Mouse (Mus musculus) forebrain, postnatal 0 days (tissue): Measurements from ENCODE around the gene Krtap4-2. TPM values are rescaled to one million over a fixed set of nuclear protein-coding genes. Genes with fewer than 3 reads are reported as not detected.
A peak's percentile ranks its signal among the peaks of the same experiment; 100 is the strongest.

Experiments
- ATAC-seq: fragments of 200-750 bp; cut with Nextera tagmentation; 2 replicates; pipeline ENCODE4 v1.8.0; 2017; ENCODE audit warnings: mild to moderate bottlenecking, moderate library complexity
- DNase-seq: peaks from one replicate; pipeline ENCODE4 v3.0.0-alpha.2; 2015
- H3K27ac ChIP-seq: fragments of 300-500 bp; sonication (generic); 2 replicates; pipeline ENCODE4 v1.5.1; 2014; ENCODE audit warnings: low read depth, mild to moderate bottlenecking, antibody characterized with exemption, low read length, moderate library complexity, mixed read lengths
- H3K27me3 ChIP-seq: fragments of 300-500 bp; sonication (generic); 2 replicates; pipeline ENCODE4 v1.6.1; 2014; ENCODE audit warnings: mild to moderate bottlenecking, low read length, mixed read lengths; ENCODE audit not compliant: insufficient read depth
- H3K36me3 ChIP-seq: fragments of 300-500 bp; sonication (generic); 2 replicates; pipeline ENCODE4 v1.6.1; 2014; ENCODE audit warnings: mild to moderate bottlenecking, moderate library complexity; ENCODE audit not compliant: insufficient read depth
- H3K4me1 ChIP-seq: fragments of 300-500 bp; sonication (generic); 2 replicates; pipeline ENCODE4 v1.6.1; 2014; ENCODE audit warnings: antibody characterized with exemption; ENCODE audit not compliant: insufficient read depth
- H3K4me2 ChIP-seq: fragments of 300-500 bp; sonication (generic); 2 replicates; pipeline ENCODE4 v1.6.1; 2014; ENCODE audit warnings: low read depth, mild to moderate bottlenecking, moderate library complexity
- H3K4me3 ChIP-seq: fragments of 300-500 bp; sonication (generic); 2 replicates; pipeline ENCODE4 v1.5.1; 2014; ENCODE audit warnings: low read depth, low read length, mixed read lengths
- H3K9ac ChIP-seq: fragments of 300-500 bp; sonication (generic); 2 replicates; pipeline ENCODE4 v1.6.1; 2014; ENCODE audit warnings: mild to moderate bottlenecking
- H3K9me3 ChIP-seq: fragments of 300-500 bp; sonication (generic); 2 replicates; pipeline ENCODE4 v1.6.1; 2016; ENCODE audit warnings: low read length
- CTCF ChIP-seq: sonication (generic); IDR thresholded peaks from 2 replicates; pipeline ENCODE4 v1.5.1; 2016; ENCODE audit warnings: antibody characterized with exemption, control low read depth, low read depth
- WGBS: fragments of 180-500 bp; shearing (Covaris S2); extraction: QIAGEN DNeasy Blood & Tissue Kit; methylation state at CpG from one replicate; pipeline ENCODE4 v1.1.7; 2014; 5-methylcytosine and 5-hydroxymethylcytosine counted together
- polyA plus RNA-seq: library from polyadenylated mRNA; unstranded; fragments of >200 nt; fragmentation: Nextera tagmentation; extraction: Ambion mirVana; gene quantifications from 2 replicates; pipeline ENCODE4 v1.2.1, GENCODE M21; 2015
- total RNA-seq: library from RNA; depleted of rRNA; stranded (reverse); fragments of >200 nt; gene quantifications from 2 replicates; pipeline ENCODE4 v1.2.3, GENCODE M21; 2014; rRNA removed

Gene Krtap4-2
- total and polyA plus RNA-seq, 2 experiments from 2014 or later: not detected

- Histone ChIP-seq H3K9me3 (no peaks in the 10 kb centered on the region), H3K4me3 (no peak within 1 kb of the TSS)
- 81% methylated on average over 6 of the region's 6 CpGs for WGBS
Measured at GRCm38 (mm10) chr11:99590981-99591380, 43.9 kb downstream of the Krtap4-2 start, which contains the start of gene Krtap1-3. Krtap1-3 (minus strand) TSS chr11:99591339.

GRCm38 (mm10) chr11:99585096-99585495 is 49.8 kb downstream of the Krtap4-2 start:
- Histone ChIP-seq H3K9me3 (no peaks in the 10 kb centered on the region), H3K4me1 (no peaks in the 10 kb centered on the region), H3K27me3 (no peaks in the 10 kb centered on the region), H3K27ac (no peak overlapping the region), H3K9ac (no peak overlapping the region), H3K36me3 (no peaks in the 10 kb centered on the region), H3K4me2 (no peak overlapping the region), H3K4me3 (no peak overlapping the region)
- ATAC-seq (no peak), DNase-seq (peak; percentile 24)
- no peak for TF ChIP-seq CTCF
- WGBS: 59% methylated on average over 7 of the region's 7 CpGs

More at GRCm38 (mm10) chr11:99590981-99591380, 43.9 kb downstream of the Krtap4-2 start, which contains the start of gene Krtap1-3:
- Histone ChIP-seq H3K4me2 (no peak within 1 kb of the TSS), H3K9ac (no peak within 1 kb of the TSS), H3K36me3 (no peaks in the 10 kb centered on the region), H3K4me1 (no peaks in the 10 kb centered on the region), H3K27me3 (no peaks in the 10 kb centered on the region), H3K27ac (no peak within 1 kb of the TSS)
- no peak for TF ChIP-seq CTCF
- ATAC-seq: no peak
- DNase-seq: no peak

Other genes with a start within 250 kb of the Krtap4-2 start
Only the 30 nearest of the 39 such genes appear.
- gene Krt23, start 141.9 kb downstream of the Krtap4-2 start, total RNA-seq: 0.08 TPM in 1 of 2 replicates, not detected in the other
- 0.20 and 0.53 TPM in 2 replicates for gene Krt23, start 141.9 kb downstream of the Krtap4-2 start, polyA plus RNA-seq
- not detected in 2 replicates for gene Krt39, start 113.7 kb downstream of the Krtap4-2 start, total RNA-seq
- gene Krt39, start 113.7 kb downstream of the Krtap4-2 start, polyA plus RNA-seq: not detected in 2 replicates
- gene Krt40, start 91.9 kb downstream of the Krtap4-2 start, total RNA-seq: not detected in 2 replicates
- not detected in 2 replicates for gene Krt40, start 91.9 kb downstream of the Krtap4-2 start, polyA plus RNA-seq
- gene Krtap3-3, start 84.2 kb downstream of the Krtap4-2 start, total RNA-seq: not detected in 2 replicates
- not detected in 2 replicates for gene Krtap3-3, start 84.2 kb downstream of the Krtap4-2 start, polyA plus RNA-seq
- not detected in 2 replicates for gene Krtap3-2, start 78.2 kb downstream of the Krtap4-2 start, total RNA-seq
- gene Krtap3-2, start 78.2 kb downstream of the Krtap4-2 start, polyA plus RNA-seq: not detected in 2 replicates
- gene Gm11939, start 75.6 kb downstream of the Krtap4-2 start, total RNA-seq: not detected in 2 replicates
- gene Gm11939, start 75.6 kb downstream of the Krtap4-2 start, polyA plus RNA-seq: not detected in 2 replicates
- not detected in 2 replicates for gene Krtap3-1, start 68.5 kb downstream of the Krtap4-2 start, total RNA-seq
- not detected in 2 replicates for gene Krtap3-1, start 68.5 kb downstream of the Krtap4-2 start, polyA plus RNA-seq
- gene Krtap1-5, start 54.1 kb downstream of the Krtap4-2 start, total RNA-seq: not detected in 2 replicates
- not detected in 2 replicates for gene Krtap1-5, start 54.1 kb downstream of the Krtap4-2 start, polyA plus RNA-seq
- not detected in 2 replicates for gene Krtap1-4, start 51.4 kb downstream of the Krtap4-2 start, total RNA-seq
- not detected in 2 replicates for gene Krtap1-4, start 51.4 kb downstream of the Krtap4-2 start, polyA plus RNA-seq
- gene Krtap1-3, start 43.7 kb downstream of the Krtap4-2 start, total RNA-seq: not detected in 2 replicates
- gene Krtap1-3, start 43.7 kb downstream of the Krtap4-2 start, polyA plus RNA-seq: not detected in 2 replicates
- gene Krtap9-3, start 37.0 kb downstream of the Krtap4-2 start, total RNA-seq: not detected in 2 replicates
- gene Krtap9-3, start 37.0 kb downstream of the Krtap4-2 start, polyA plus RNA-seq: not detected in 2 replicates
- not detected in 2 replicates for gene Gm11938, start 31.8 kb downstream of the Krtap4-2 start, total RNA-seq
- gene Gm11938, start 31.8 kb downstream of the Krtap4-2 start, polyA plus RNA-seq: not detected in 2 replicates
- not detected in 2 replicates for gene Gm11937, start 24.9 kb downstream of the Krtap4-2 start, total RNA-seq
- gene Gm11937, start 24.9 kb downstream of the Krtap4-2 start, polyA plus RNA-seq: not detected in 2 replicates
- not detected in 2 replicates for gene Krtap2-4, start 20.2 kb downstream of the Krtap4-2 start, total RNA-seq
- gene Krtap2-4, start 20.2 kb downstream of the Krtap4-2 start, polyA plus RNA-seq: not detected in 2 replicates
- not detected in 2 replicates for gene Gm11562, start 14.6 kb downstream of the Krtap4-2 start, total RNA-seq
- gene Gm11562, start 14.6 kb downstream of the Krtap4-2 start, polyA plus RNA-seq: not detected in 2 replicates
- not detected in 2 replicates for gene Krtap4-1, start 6.8 kb downstream of the Krtap4-2 start, total RNA-seq
- not detected in 2 replicates for gene Krtap4-1, start 6.8 kb downstream of the Krtap4-2 start, polyA plus RNA-seq
- gene Krtap4-7, start 9.0 kb upstream of the Krtap4-2 start, total RNA-seq: not detected in 2 replicates
- gene Krtap4-7, start 9.0 kb upstream of the Krtap4-2 start, polyA plus RNA-seq: not detected in 2 replicates
- not detected in 2 replicates for gene Gm11555, start 15.2 kb upstream of the Krtap4-2 start, total RNA-seq
- gene Gm11555, start 15.2 kb upstream of the Krtap4-2 start, polyA plus RNA-seq: not detected in 2 replicates
- gene Gm11563, start 23.9 kb upstream of the Krtap4-2 start, total RNA-seq: not detected in 2 replicates
- gene Gm11563, start 23.9 kb upstream of the Krtap4-2 start, polyA plus RNA-seq: not detected in 2 replicates
- not detected in 2 replicates for gene Krtap4-6, start 30.9 kb upstream of the Krtap4-2 start, total RNA-seq
- not detected in 2 replicates for gene Krtap4-6, start 30.9 kb upstream of the Krtap4-2 start, polyA plus RNA-seq
- gene Gm14190, start 55.7 kb upstream of the Krtap4-2 start, total RNA-seq: not detected in 2 replicates
- not detected in 2 replicates for gene Gm14190, start 55.7 kb upstream of the Krtap4-2 start, polyA plus RNA-seq
- not detected in 2 replicates for gene Gm14180, start 99.2 kb upstream of the Krtap4-2 start, total RNA-seq
- not detected in 2 replicates for gene Gm14180, start 99.2 kb upstream of the Krtap4-2 start, polyA plus RNA-seq
- gene Gm11595, start 137.8 kb upstream of the Krtap4-2 start, total RNA-seq: not detected in 2 replicates
- not detected in 2 replicates for gene Gm11595, start 137.8 kb upstream of the Krtap4-2 start, polyA plus RNA-seq
- not detected in 2 replicates for gene Krtap4-8, start 145.6 kb upstream of the Krtap4-2 start, total RNA-seq
- not detected in 2 replicates for gene Krtap4-8, start 145.6 kb upstream of the Krtap4-2 start, polyA plus RNA-seq
- gene Krtap4-9, start 150.1 kb upstream of the Krtap4-2 start, total RNA-seq: not detected in 2 replicates
- not detected in 2 replicates for gene Krtap4-9, start 150.1 kb upstream of the Krtap4-2 start, polyA plus RNA-seq
- not detected in 2 replicates for gene Gm11596, start 158.4 kb upstream of the Krtap4-2 start, total RNA-seq
- not detected in 2 replicates for gene Gm11596, start 158.4 kb upstream of the Krtap4-2 start, polyA plus RNA-seq
- not detected in 2 replicates for gene Gm11569, start 163.8 kb upstream of the Krtap4-2 start, total RNA-seq
- not detected in 2 replicates for gene Gm11569, start 163.8 kb upstream of the Krtap4-2 start, polyA plus RNA-seq
- not detected in 2 replicates for gene Gm11554, start 169.4 kb upstream of the Krtap4-2 start, total RNA-seq
- gene Gm11554, start 169.4 kb upstream of the Krtap4-2 start, polyA plus RNA-seq: not detected in 2 replicates
- 0.33 TPM in 1 of 2 replicates, not detected in the other for gene Krtap4-13, start 174.8 kb upstream of the Krtap4-2 start, total RNA-seq
- gene Krtap4-13, start 174.8 kb upstream of the Krtap4-2 start, polyA plus RNA-seq: not detected in 2 replicates
- not detected in 2 replicates for gene Gm11564, start 180.6 kb upstream of the Krtap4-2 start, total RNA-seq
- not detected in 2 replicates for gene Gm11564, start 180.6 kb upstream of the Krtap4-2 start, polyA plus RNA-seq